Mouse (Mus musculus): ENCODE measurements around the gene Mgea5.
A peak's percentile ranks its signal among the peaks of the same experiment; 100 is the strongest.
"Not testable (repeated sequence)": the region's sequence is repeated elsewhere in the genome, so short reads cannot be mapped to it uniquely, and the experiment has no call there.

Gene Mgea5

DNA sequence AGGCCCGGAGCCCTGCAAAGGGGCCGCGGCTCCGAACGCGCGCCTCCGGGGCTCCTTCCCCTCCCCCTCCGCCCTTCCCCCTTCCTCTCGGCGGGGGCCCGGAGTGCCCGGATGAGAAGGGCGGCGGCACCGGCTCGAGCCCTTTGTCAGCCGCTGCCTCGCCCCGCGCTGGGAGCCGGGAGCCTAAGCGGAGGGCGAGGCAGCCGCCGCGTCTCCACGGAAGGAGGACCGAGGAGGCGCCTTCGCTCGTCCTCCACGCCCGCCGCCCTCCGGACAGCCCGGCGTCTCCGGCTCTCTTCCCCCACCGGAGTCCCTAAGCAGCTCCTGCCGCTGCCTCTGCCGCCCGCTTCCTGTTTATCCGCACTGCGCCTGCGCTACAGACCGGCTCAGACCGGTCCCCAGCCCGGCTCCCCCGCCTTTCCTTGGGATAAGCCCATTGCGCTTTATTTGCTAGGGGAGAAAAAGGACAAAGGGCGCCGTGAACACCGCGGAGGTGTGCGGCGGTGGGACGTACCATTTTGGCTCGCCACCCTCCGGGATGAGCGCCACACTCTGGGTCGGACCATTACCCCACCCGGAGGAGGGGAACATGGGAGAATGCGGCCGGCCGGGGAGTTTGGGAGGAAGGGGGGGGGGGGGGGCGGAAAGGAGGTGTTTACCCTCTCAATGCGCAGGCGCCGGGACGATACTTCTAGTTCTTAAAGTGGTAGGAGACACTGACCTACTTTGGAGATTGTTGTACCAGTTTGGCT is at the start of gene Mgea5:
Gene Mgea5, minus strand, starts transcription at position 657 of the 752 bp plus-strand sequence.
- peak; percentile 96 for DNase-seq (ENCODE audit: low read depth, low spot score)

GRCm38 (mm10) chr19:45830679-45831078 is 47.0 kb upstream of the Mgea5 start:
- no peak for DNase-seq (ENCODE audit: low read depth, low spot score)

DNA sequence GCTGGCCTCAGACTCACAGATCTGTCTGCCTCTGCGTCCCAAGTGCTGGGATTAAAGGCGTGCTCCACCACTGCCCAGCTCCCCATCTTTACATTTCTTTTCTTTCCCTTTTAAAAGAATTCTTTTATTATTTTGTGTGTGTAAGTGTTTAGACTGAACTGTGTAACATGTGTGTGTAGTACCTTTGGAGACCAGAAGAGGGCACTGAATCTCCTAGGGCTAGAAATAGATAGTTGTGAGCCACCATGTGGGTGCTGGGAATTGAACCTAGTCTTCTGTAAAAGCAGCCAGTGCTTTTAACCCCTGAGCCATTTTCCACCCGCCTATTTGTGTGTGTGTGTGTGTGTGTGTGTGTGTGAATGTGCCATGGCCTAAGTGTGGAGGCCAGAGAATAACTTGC is 44.1 kb upstream of the Mgea5 start:
- no peak for DNase-seq (ENCODE audit: low read depth, low spot score)

DNA sequence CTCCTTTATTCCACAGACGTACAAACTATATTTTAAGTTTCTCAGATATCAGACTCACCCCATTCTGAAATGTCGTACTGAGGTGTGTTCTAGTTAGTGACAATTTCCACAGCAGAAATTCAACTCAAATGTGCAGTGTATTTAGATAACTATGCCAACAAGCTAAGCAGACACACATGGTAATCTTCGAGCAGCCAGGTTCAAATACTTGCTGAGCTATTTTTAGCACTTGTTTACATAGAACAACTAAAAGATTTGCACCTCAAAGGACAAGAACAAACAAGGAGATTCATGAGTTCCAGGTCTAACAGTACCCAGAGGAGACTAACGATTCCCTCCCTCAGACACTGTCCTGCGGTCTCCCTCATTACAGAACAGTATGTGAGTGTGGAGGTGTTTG is 43.5 kb upstream of the Mgea5 start:
- DNase-seq (ENCODE audit: low read depth, low spot score): no peak

DNA sequence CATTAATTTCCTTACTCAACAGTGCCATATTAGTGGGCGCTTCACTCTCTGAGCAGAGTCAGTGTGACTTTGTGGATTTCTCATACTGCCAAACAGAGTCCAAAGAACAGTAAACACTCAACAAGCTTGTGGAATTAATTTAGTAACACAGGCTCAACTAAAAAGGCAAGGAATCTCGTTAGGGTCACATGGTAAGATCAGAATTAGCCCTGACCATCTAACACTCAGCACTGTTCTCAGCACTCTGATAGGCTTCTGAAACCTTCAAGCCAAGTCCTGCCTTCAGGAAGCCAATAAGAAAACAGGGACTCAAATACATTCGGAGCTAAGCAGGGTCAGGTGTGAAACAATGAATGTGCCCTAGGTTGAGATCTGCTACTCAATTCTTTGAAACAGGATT is 42.5 kb upstream of the Mgea5 start:
- no peak for DNase-seq (ENCODE audit: low read depth, low spot score)

GRCm38 (mm10) chr19:45821832-45822231 is 38.2 kb upstream of the Mgea5 start:
- DNase-seq (ENCODE audit: low read depth, low spot score): no peak

- DNase-seq (ENCODE audit: low read depth, low spot score): no peak
These were observed 34.3 kb upstream of the Mgea5 start for GRCm38 (mm10) chr19:45817816-45818490.

DNA sequence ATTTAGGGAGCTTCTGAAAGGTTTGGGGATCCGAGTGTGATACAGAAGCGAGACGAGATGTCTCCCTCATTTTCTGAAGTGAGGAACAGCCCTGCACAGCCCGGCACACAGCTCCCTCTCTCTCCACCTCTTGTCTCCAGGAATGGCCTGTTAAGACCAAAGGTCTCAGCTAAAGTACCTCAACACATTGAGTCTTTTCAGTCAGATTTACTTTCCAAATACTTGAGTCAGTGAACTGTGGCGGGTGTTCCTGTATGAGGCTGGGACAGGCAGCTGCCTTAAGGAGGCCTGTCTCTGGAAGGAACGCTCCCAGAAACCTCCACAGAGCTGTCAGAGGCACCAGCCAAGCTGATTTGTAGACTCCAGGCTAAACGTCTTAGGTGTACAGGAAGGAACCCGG is 33.1 kb upstream of the Mgea5 start:
- no peak for DNase-seq (ENCODE audit: low read depth, low spot score)

DNA sequence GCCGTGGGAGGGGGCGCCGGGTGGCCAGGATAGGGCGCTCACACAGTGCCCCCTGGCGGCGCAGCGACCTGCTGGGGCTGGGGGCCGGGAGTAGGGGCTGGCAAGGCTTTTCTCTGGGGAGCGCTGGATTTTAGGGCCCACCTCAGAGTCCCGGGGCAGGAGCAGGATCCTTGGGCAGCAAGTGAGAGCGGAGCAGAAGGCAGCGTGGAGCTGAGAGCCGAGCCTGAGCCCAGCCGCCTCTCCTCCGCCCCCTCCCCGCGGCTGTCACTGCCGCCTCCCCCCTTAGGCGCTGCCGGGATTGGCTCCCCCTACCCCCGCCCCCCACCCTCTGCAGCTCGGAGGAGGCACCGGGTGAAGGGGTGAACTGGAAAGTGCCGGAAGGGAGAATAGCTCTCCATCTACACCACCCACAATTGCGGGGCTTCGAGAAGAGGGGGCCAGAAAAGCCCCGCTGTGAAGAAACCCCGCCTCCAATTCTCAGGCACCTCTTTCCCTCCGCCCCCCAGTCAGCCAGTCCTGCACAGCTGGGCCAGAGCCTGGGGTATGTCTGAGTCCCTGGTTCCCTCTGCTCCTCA is 32.3 kb upstream of the Mgea5 start, which contains the start of gene Kcnip2:
Gene Kcnip2, minus strand, starts transcription at position 231 of the 575 bp plus-strand sequence.
- peak; percentile 30 for DNase-seq (ENCODE audit: low read depth, low spot score)

DNA sequence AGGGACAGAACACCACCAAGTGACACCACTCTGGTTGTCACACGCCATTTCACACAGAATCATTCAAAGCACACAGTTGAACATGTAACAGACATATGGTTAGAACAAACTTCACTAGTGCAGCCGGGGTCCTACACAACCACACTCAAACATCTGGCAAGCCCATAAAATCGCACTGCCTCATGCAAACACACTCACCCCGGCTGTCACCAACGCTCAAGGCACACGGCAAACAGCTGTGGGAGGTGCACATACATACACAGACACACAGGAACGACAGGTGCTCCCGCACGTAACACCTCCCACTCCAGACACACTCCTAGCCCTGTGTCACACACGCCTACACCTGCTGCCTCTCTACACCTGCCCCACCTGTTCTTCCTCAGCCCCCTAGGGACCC is 31.5 kb upstream of the Mgea5 start:
- no peak for DNase-seq (ENCODE audit: low read depth, low spot score)

DNA sequence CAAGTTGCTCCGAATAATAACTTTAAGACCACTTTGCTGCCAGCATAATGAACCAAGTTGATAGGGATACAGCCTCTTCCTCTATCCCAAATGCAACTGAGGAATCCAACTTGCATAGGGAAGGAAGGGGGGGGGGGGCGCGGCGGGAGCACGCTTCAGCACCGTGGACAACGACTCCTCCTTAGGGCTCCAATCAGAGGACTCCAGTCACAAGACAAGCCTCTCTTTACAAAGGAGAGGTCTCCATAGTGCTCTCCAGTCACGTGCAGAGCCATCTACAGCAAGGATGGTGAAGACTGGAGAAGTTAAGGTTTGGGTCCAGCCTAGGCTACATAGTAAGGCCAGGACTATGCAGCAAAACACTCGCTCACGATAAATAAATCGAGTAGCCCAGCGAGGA is 30.2 kb upstream of the Mgea5 start:
- DNase-seq (ENCODE audit: low read depth, low spot score): peak; percentile 37

DNA sequence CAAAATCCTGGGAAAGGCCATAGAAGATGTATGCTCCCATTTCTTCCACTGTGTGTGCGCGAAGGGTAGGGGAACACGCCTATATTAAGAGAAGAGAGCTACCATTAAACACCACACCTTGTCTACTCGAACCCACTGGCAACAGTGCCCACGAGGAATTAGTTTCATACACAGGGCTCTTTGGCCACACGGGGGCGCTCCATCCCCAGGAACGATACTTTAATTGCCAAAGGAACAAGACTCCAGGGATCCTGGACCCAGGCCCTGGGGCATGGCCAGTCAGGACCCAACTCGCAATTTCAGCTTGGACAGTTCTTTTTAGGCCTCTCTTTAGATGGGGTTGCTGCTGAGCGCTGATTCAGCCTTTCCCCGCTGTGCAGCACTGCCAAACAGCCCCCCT is 29.6 kb upstream of the Mgea5 start:
- peak; percentile 66 for DNase-seq (ENCODE audit: low read depth, low spot score)

DNA sequence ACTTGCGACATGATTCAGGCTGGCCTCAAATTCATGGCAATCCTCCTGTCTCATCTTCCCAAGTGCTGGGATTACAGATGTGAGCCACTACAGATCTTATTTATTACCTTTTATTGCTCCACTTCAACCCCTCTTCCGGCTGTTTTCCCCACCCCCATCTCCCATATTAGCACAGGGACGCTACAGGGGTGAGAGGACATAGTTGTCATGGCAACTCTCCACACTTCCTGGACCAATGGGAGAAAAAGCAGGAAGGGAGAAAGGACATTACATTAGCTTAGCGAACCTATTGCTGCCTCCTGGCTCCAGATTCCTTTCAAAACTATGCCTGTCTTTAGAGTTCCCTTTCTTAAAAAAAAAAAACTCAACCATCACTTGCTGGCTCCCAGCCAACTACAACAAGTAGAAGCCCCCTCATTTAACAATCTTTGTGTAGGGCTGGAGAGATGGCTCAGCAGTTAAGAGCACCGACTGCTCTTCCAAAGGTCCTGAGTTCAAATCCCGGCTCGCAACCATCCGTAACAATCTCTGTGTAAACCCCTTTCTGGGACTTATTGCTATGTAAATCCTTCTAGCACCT is 29.1 kb upstream of the Mgea5 start:
- DNase-seq (ENCODE audit: low read depth, low spot score): no peak

- DNase-seq (ENCODE audit: low read depth, low spot score): no peak
These were observed 28.5 kb upstream of the Mgea5 start for GRCm38 (mm10) chr19:45812115-45812514.

- DNase-seq (ENCODE audit: low read depth, low spot score): no peak
These were observed 27.5 kb upstream of the Mgea5 start for GRCm38 (mm10) chr19:45811028-45811674.

DNA sequence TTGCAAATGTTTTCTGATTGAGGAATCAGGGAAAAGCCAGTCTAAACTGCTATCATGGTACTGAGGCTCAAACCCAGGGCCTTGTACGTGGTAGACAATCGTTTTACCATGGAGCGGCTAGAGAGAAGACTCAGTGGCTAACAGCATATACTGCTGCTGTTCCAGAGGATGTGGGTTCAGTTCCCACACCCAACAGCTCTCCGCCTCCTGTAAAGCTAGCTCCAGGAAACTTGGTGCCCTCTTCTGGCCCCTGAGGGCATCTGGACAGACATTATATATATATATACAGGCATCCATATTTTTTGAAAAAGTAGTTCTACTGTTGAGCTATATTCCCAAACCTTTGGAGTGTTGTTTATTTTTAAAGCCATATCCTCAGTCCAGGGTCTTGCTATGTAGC is 24.1 kb upstream of the Mgea5 start:
- DNase-seq (ENCODE audit: low read depth, low spot score): no peak

DNA sequence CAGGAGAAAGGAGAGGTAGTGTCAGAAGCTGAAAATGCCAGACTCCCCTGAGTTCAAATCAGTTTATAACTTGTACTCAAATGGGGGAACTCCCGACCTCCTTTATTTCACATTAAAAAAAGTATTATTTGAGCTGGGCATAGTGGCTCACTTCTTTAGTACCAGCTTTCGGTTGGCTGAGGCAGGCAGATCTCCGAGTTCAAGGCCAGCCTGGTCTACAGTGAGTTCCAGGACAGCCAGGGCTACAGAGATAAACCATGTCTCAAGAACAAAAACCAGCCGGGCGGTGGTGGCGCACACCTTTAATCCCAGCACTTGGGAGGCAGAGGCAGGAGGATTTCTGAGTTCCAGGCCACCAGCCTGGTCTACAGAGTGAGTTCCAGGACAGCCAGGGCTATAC is 22.2 kb upstream of the Mgea5 start:
- not testable (repeated sequence) for DNase-seq (ENCODE audit: low read depth, low spot score)

DNA sequence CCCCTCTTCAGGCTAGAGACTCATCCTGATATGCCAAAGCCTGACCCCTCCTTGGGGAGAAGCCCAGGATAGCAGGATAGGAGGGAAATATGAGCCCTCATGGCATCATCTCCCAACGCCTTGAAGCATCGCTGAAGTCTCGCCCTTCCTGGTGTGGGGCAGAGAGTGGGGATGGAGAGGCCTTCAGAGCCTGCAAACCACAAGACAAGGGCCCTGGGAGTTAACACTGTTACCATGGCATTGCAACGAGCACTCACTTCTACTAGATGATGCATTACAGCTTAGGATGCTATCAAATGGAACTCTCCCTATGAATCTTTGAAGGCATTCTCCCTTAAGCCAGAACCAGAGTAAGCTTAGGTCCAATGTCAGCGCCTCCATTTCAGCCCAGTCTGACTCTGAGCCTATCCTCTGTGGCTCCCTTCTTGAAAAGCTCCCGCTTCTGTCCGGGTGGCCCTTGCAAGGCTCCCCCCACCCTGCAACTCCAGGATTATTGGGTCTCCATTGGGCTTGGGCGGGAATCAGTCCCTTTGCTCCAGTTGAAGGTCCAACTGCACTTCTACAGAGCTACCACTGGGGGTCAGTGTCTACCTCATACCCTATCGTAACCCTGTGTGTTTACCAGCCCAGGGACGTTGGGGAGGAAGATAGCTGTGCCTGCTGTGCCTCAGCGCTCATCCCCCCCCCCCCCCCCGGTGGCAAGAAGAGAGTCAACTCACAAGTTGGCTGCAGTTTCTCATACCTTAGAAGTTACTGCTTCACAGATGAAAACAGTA is 21.1 kb upstream of the Mgea5 start:
- no peak for DNase-seq (ENCODE audit: low read depth, low spot score)

DNA sequence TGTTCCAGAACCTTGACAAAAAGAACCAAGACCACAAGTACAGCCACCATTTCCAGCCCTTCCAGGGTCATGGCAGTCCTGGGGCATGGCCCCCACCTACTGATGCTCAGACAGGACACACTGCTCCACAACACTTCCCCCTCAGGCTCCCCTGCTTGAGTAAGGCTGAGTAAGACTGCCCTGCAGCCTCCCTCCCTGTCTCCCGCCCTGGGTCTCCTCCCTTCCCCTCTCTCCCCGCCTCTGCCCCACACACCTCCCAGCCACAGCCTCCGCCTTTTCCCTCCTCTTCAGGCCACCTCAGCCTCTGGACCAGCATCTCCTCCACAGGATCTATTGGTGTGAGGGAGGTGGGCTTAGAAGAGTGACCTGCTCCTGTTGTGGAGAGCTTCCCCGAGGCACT is 19.8 kb upstream of the Mgea5 start:
- no peak for DNase-seq (ENCODE audit: low read depth, low spot score)

DNA sequence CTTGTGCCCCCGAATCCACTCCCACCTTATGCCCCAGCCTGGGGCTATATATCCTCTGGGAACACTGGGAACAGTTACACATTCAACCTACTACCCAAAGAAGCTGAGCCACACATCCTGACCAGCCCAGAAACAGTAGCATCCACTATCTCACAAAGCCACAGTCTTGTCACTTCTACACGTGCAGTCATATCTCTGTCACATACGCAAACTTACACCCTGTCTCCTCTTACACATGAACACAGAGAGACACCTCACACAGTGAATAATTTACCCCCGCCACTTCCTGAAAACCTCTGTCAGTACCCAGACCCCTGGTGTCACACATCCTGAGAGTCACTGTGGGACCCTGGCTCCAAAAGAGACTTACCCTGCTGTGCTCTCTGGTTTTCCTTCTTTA is 19.1 kb upstream of the Mgea5 start:
- no peak for DNase-seq (ENCODE audit: low read depth, low spot score)

GRCm38 (mm10) chr19:45796879-45797278 is 13.2 kb upstream of the Mgea5 start:
- no peak for DNase-seq (ENCODE audit: low read depth, low spot score)

Data from embryo, embryonic 11.5 days (tissue).